Mouse (Mus musculus) intestine, postnatal 0 days (tissue): ENCODE results near the gene Elmod3. TPM values are rescaled to one million over a fixed set of nuclear protein-coding genes. Genes with fewer than 3 reads are reported as not detected.

ENCODE experiments used
- ATAC-seq: fragments of 200-750 bp; cut with Nextera tagmentation; 2 replicates; pipeline ENCODE4 v1.8.0; 2017; ENCODE audit warnings: mild to moderate bottlenecking, moderate TSS enrichment, moderate library complexity
- H3K27ac ChIP-seq: fragments of 300-500 bp; sonication (generic); 2 replicates; pipeline ENCODE4 v1.5.1; 2014; ENCODE audit warnings: mild to moderate bottlenecking, low read depth, low read length, moderate library complexity
- H3K27me3 ChIP-seq: fragments of 300-500 bp; sonication (generic); replicated peaks from 2 replicates; pipeline ENCODE4 v1.6.1; 2014; ENCODE audit warnings: low read length, mixed read lengths; ENCODE audit not compliant: control insufficient read depth, insufficient read depth
- H3K36me3 ChIP-seq: fragments of 300-500 bp; sonication (generic); 2 replicates; pipeline ENCODE4 v1.6.1; 2014; ENCODE audit warnings: mild to moderate bottlenecking, moderate library complexity; ENCODE audit not compliant: control insufficient read depth, insufficient read depth
- H3K4me1 ChIP-seq: fragments of 300-500 bp; sonication (generic); replicated peaks from 2 replicates; pipeline ENCODE4 v1.6.1; 2014; ENCODE audit warnings: antibody characterized with exemption, low read length, mixed read lengths; ENCODE audit not compliant: control insufficient read depth, insufficient read depth
- H3K4me2 ChIP-seq: fragments of 300-500 bp; sonication (generic); replicated peaks from 2 replicates; pipeline ENCODE4 v1.6.1; 2014; ENCODE audit warnings: low read depth, mild to moderate bottlenecking, moderate library complexity
- H3K4me3 ChIP-seq: fragments of 300-500 bp; sonication (generic); 2 replicates; pipeline ENCODE4 v1.5.1; 2014; ENCODE audit warnings: low read depth, low read length
- H3K9ac ChIP-seq: fragments of 300-500 bp; sonication (generic); 2 replicates; pipeline ENCODE4 v1.6.1; 2014; ENCODE audit warnings: mild to moderate bottlenecking, low read depth, low read length
- H3K9me3 ChIP-seq: fragments of 300-500 bp; sonication (generic); 2 replicates; pipeline ENCODE4 v1.6.1; 2016; ENCODE audit warnings: mixed run types; ENCODE audit not compliant: control insufficient read depth
- CTCF ChIP-seq: sonication (generic); IDR thresholded peaks from 2 replicates; pipeline ENCODE4 v1.5.1; 2016; ENCODE audit warnings: low read depth, mild to moderate bottlenecking, control low read depth, antibody characterized with exemption, moderate library complexity
- WGBS: fragments of 180-500 bp; shearing (Covaris S2); extraction: QIAGEN DNeasy Blood & Tissue Kit; methylation state at CpG from one replicate; pipeline ENCODE4 v1.1.7; 2014; 5-methylcytosine and 5-hydroxymethylcytosine counted together
- polyA plus RNA-seq: library from polyadenylated mRNA; unstranded; fragments of >200 nt; fragmentation: Nextera tagmentation; extraction: Ambion mirVana; gene quantifications from 2 replicates; pipeline ENCODE4 v1.2.1, GENCODE M21; 2015

Gene Elmod3
- polyA plus RNA-seq, 1 experiment from 2014 or later = 11.7 TPM

GRCm38 (mm10) chr6:72583211-72583839, 14.9 kb downstream of the Elmod3 start:
- H3K36me3 ChIP-seq = peaks cover 23% of the 10 kb centered on the region; the same call in 1 of the 2 replicates
- no peak for TF ChIP-seq CTCF
- no peak overlapping the region for H3K9ac ChIP-seq
- no peaks in the 10 kb centered on the region for H3K4me1 ChIP-seq
- H3K4me2 ChIP-seq = no peak overlapping the region
- no peaks in the 10 kb centered on the region for H3K9me3 ChIP-seq
- H3K27me3 ChIP-seq = no peaks in the 10 kb centered on the region
- ATAC-seq = no peak
- peak overlapping the region; percentile 52 for H3K27ac ChIP-seq
- H3K4me3 ChIP-seq = no peak overlapping the region
- 87% methylated on average over 4 of the region's 4 CpGs for WGBS

GRCm38 (mm10) chr6:72581625-72582382, 16.4 kb downstream of the Elmod3 start:
- TF ChIP-seq CTCF = no peak
- 76% methylated on average over 11 of the region's 11 CpGs for WGBS

GRCm38 (mm10) chr6:72576041-72576440, 22.2 kb downstream of the Elmod3 start:
- Histone ChIP-seq H3K9me3 (no peaks in the 10 kb centered on the region), H3K4me1 (no peaks in the 10 kb centered on the region), H3K27ac (no peak overlapping the region), H3K27me3 (no peaks in the 10 kb centered on the region), H3K36me3 (peaks cover 39% of the 10 kb centered on the region; the same call in 1 of the 2 replicates), H3K4me3 (no peak overlapping the region), H3K4me2 (no peak overlapping the region), H3K9ac (no peak overlapping the region)
- 93% methylated on average over 3 of the region's 3 CpGs for WGBS
- no peak for TF ChIP-seq CTCF
- ATAC-seq = no peak

More at GRCm38 (mm10) chr6:72581625-72582382, 16.4 kb downstream of the Elmod3 start:
- Histone ChIP-seq H3K4me1 (no peaks in the 10 kb centered on the region), H3K4me2 (no peak overlapping the region), H3K27me3 (no peaks in the 10 kb centered on the region), H3K4me3 (no peak overlapping the region), H3K27ac (no peak overlapping the region), H3K36me3 (peaks cover 30% of the 10 kb centered on the region; the same call in 1 of the 2 replicates), H3K9ac (no peak overlapping the region), H3K9me3 (no peaks in the 10 kb centered on the region)
- no peak for ATAC-seq

- Histone ChIP-seq H3K9me3 (no peaks in the 10 kb centered on the region), H3K27me3 (no peaks in the 10 kb centered on the region), H3K4me2 (no peak overlapping the region), H3K9ac (no peak overlapping the region), H3K4me3 (no peak overlapping the region), H3K36me3 (peaks cover 31% of the 10 kb centered on the region), H3K27ac (no peak overlapping the region), H3K4me1 (no peaks in the 10 kb centered on the region)
- TF ChIP-seq CTCF = no peak
- ATAC-seq = no peak
- WGBS = 35% methylated on average over 3 of the region's 3 CpGs
These were observed 26.4 kb downstream of the Elmod3 start for GRCm38 (mm10) chr6:72571826-72572225.

- 77% methylated on average over 10 of the region's 10 CpGs for WGBS
These were observed 27.4 kb downstream of the Elmod3 start for GRCm38 (mm10) chr6:72570644-72571397.

GRCm38 (mm10) chr6:72568736-72569135, 29.5 kb downstream of the Elmod3 start:
- no peak overlapping the region for H3K4me2 ChIP-seq
- no peak overlapping the region for H3K4me3 ChIP-seq
- no peaks in the 10 kb centered on the region for H3K27me3 ChIP-seq
- no peak for TF ChIP-seq CTCF
- H3K4me1 ChIP-seq = no peaks in the 10 kb centered on the region
- ATAC-seq = no peak
- H3K27ac ChIP-seq = no peak overlapping the region
- no peak overlapping the region for H3K9ac ChIP-seq
- peaks cover 22% of the 10 kb centered on the region for H3K36me3 ChIP-seq
- WGBS = 92% methylated on average over 10 of the region's 10 CpGs
- H3K9me3 ChIP-seq = no peaks in the 10 kb centered on the region

More at GRCm38 (mm10) chr6:72570644-72571397, 27.4 kb downstream of the Elmod3 start:
- no peaks in the 10 kb centered on the region for H3K27me3 ChIP-seq
- no peak for TF ChIP-seq CTCF
- H3K4me2 ChIP-seq = no peak overlapping the region
- H3K9ac ChIP-seq = no peak overlapping the region
- H3K27ac ChIP-seq = no peak overlapping the region; the same call in 1 of the 2 replicates
- H3K4me3 ChIP-seq = no peak overlapping the region
- H3K36me3 ChIP-seq = peaks cover 25% of the 10 kb centered on the region
- peak; percentile 28; the same call in 1 of the 2 replicates for ATAC-seq
- H3K9me3 ChIP-seq = no peaks in the 10 kb centered on the region
- no peaks in the 10 kb centered on the region for H3K4me1 ChIP-seq
